Mouse (Mus musculus): ENCODE measurements around the gene Acvrl1. TPM values are rescaled to one million over a fixed set of nuclear protein-coding genes. Genes with fewer than 3 reads are reported as not detected.
A peak's percentile ranks its signal among the peaks of the same experiment; 100 is the strongest.

The Acvrl1 gene
- polyA plus RNA-seq, 1 experiment from 2014 or later: 4.4 TPM

DNA sequence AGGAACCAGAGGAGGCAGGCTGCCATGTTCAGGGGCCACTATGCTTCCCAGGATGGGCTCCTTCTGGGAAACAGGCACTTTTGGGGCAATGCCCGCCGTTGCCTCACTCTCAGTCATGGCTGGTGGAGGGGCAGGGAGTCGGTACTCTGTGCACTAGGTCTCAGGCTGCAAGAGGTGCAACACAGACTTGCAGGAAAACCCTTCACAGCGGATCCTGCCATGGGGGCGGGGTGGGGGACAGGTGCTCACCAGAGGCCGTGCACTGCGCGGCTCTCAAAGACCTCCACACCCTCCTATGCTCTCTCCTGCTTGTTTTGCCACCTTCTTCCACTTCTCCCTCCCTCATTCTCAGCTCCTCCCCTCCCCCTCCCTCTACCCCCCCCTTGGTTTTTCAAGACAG lies 14.3 kb downstream of the Acvrl1 start:
- Histone ChIP-seq H3K27ac (replicated peaks; ENCODE audit: low read depth, low read length) (no peak overlapping the region), H3K36me3 (ENCODE audit: control insufficient read depth, insufficient read depth, low read length) (no peaks in the 10 kb centered on the region), H3K27me3 (ENCODE audit: control insufficient read depth, insufficient read depth, low read length) (no peaks in the 10 kb centered on the region), H3K9ac (replicated peaks; ENCODE audit: low read length) (no peak overlapping the region), H3K9me3 (ENCODE audit: control insufficient read depth, low read length) (no peaks in the 10 kb centered on the region), H3K4me3 (replicated peaks; ENCODE audit: low read depth, low read length) (no peak overlapping the region), H3K4me1 (ENCODE audit: control insufficient read depth, insufficient read depth, low read length) (peaks cover 16% of the 10 kb centered on the region; the same call in 1 of the 2 replicates), H3K4me2 (ENCODE audit: low read length) (no peak overlapping the region)
- 61% methylated on average over 8 of the region's 8 CpGs for WGBS
- ATAC-seq (ENCODE audit: low FRiP score, low TSS enrichment) (no peak), DNase-seq (no peak)

DNA sequence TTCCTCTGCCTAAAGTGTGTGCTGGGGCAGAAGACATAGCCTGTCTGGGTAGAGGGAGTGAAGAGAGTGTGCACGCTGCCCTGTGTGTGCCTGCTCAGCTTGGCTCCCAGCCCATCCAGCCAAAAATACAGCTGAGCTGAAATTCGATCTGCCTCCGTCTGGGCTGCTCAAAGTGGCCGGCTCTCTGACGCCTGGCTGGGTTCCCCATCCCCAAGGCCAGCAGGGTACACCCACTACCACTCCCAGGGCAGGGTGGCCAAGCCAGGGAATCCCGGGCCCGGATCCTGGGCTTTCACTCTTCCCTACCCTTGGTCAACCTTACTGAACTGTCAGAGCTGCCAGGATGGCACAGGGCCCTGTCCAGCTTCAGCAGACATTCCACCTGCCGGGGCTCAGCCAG lies 15.2 kb downstream of the Acvrl1 start:
- DNase-seq: no peak
- Histone ChIP-seq H3K4me1 (ENCODE audit: control insufficient read depth, insufficient read depth, low read length) (peaks cover 24% of the 10 kb centered on the region; the same call in 1 of the 2 replicates), H3K9ac (replicated peaks; ENCODE audit: low read length) (no peak overlapping the region), H3K9me3 (ENCODE audit: control insufficient read depth, low read length) (no peaks in the 10 kb centered on the region), H3K4me2 (ENCODE audit: low read length) (no peak overlapping the region), H3K27ac (replicated peaks; ENCODE audit: low read depth, low read length) (no peak overlapping the region), H3K27me3 (ENCODE audit: control insufficient read depth, insufficient read depth, low read length) (no peaks in the 10 kb centered on the region), H3K36me3 (ENCODE audit: control insufficient read depth, insufficient read depth, low read length) (no peaks in the 10 kb centered on the region), H3K4me3 (replicated peaks; ENCODE audit: low read depth, low read length) (no peak overlapping the region)
- 22% methylated on average over 8 of the region's 8 CpGs for WGBS
- no peak for ATAC-seq (ENCODE audit: low FRiP score, low TSS enrichment)

DNA sequence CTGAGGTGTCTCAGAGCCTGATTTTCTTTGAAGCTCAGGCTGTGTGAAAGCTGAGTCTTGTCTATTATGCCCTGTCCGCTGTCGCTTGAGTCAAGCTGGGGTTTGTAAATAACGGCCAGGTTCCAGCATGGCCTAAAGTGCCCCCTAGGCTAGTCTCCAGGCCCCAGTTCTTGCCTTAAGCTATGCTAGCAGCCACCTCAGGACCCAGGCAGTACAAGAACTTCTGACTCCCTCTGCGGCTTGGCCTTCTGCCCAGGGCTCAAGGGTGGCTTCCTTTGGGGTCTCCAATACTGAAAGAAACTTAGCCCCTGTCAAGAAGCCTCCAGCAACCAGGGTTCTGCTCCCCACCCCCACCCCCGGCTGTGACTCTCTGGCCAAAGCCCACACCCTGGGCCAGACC lies 15.9 kb downstream of the Acvrl1 start:
- H3K4me2 ChIP-seq (ENCODE audit: low read length): no peak overlapping the region
- H3K4me1 ChIP-seq (ENCODE audit: control insufficient read depth, insufficient read depth, low read length): peaks cover 24% of the 10 kb centered on the region; the same call in 1 of the 2 replicates
- no peak overlapping the region for H3K9ac ChIP-seq (replicated peaks; ENCODE audit: low read length)
- H3K4me3 ChIP-seq (replicated peaks; ENCODE audit: low read depth, low read length): no peak overlapping the region
- DNase-seq (no peak), ATAC-seq (ENCODE audit: low FRiP score, low TSS enrichment) (no peak)
- no peaks in the 10 kb centered on the region for H3K27me3 ChIP-seq (ENCODE audit: control insufficient read depth, insufficient read depth, low read length)
- no peaks in the 10 kb centered on the region for H3K9me3 ChIP-seq (ENCODE audit: control insufficient read depth, low read length)
- H3K36me3 ChIP-seq (ENCODE audit: control insufficient read depth, insufficient read depth, low read length): no peaks in the 10 kb centered on the region
- WGBS: 83% methylated on average over 5 of the region's 5 CpGs
- H3K27ac ChIP-seq (replicated peaks; ENCODE audit: low read depth, low read length): no peak overlapping the region

DNA sequence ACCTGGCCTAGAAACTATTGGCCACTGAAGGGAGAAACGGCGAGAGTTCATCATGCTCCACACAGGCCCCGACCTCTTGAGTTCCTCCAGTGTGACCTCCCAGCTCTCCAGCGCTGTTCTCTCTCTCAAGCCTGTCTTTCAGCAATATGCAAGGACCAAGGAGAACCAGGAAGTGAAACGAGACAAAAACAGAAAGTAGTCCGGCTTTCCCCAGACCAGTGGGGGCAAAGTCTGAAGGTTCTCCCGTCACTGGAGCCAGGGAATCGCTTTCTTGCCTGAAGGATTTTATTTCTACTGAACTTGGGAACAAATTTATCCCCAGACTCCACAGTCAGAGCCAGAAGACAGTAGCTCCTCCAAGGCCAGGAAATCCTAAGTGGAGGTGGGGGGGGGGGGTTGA lies 16.5 kb downstream of the Acvrl1 start:
- 85% methylated on average over 8 of the region's 8 CpGs for WGBS
- DNase-seq (no peak), ATAC-seq (ENCODE audit: low FRiP score, low TSS enrichment) (no peak)
- Histone ChIP-seq H3K4me1 (ENCODE audit: control insufficient read depth, insufficient read depth, low read length) (peaks cover 18% of the 10 kb centered on the region; the same call in 1 of the 2 replicates), H3K4me2 (ENCODE audit: low read length) (no peak overlapping the region), H3K9me3 (ENCODE audit: control insufficient read depth, low read length) (no peaks in the 10 kb centered on the region), H3K36me3 (ENCODE audit: control insufficient read depth, insufficient read depth, low read length) (no peaks in the 10 kb centered on the region), H3K27me3 (ENCODE audit: control insufficient read depth, insufficient read depth, low read length) (no peaks in the 10 kb centered on the region), H3K9ac (replicated peaks; ENCODE audit: low read length) (no peak overlapping the region), H3K4me3 (replicated peaks; ENCODE audit: low read depth, low read length) (no peak overlapping the region), H3K27ac (replicated peaks; ENCODE audit: low read depth, low read length) (no peak overlapping the region)

DNA sequence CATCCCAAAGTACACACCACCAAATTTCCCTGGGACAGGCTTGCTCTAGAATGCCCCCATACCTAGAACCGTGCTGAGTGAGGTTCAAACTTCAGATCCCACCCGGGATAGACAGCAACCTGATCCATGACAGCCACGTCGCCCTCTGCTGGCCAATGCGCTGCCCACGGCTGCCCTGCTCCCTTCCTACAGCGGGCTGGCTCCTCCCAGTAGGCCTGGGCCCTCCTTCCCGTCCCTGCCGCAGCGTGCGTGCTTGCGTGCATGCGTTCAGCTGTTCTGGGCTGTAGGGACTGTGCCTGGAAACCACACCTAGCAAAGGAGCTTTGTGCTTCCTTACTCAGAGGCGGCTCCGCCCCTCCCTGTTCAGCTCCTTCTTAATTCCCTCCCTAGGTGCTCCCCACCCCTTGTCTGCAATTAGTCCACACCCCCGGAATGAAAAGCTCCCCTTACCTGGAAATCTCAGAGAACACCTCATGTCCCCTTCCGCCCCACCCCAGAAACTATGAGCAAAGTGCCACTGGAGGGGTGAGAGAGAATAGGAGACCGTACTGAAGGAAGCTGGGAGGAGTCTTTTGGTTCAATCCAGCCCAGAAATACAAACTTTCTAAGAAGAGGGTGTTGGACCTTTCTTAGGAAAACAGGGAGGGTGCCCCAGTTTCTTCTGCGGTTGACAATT lies 17.2 kb downstream of the Acvrl1 start:
- H3K4me2 ChIP-seq (ENCODE audit: low read length): peak overlapping the region; percentile 21; the same call in 1 of the 2 replicates
- no peak overlapping the region for H3K27ac ChIP-seq (replicated peaks; ENCODE audit: low read depth, low read length)
- no peak overlapping the region for H3K9ac ChIP-seq (replicated peaks; ENCODE audit: low read length)
- no peaks in the 10 kb centered on the region for H3K36me3 ChIP-seq (ENCODE audit: control insufficient read depth, insufficient read depth, low read length)
- ATAC-seq (ENCODE audit: low FRiP score, low TSS enrichment) (peak; percentile 88), DNase-seq (peak; percentile 94)
- 8% methylated on average over 19 of the region's 19 CpGs for WGBS
- H3K4me1 ChIP-seq (ENCODE audit: control insufficient read depth, insufficient read depth, low read length): peaks cover 11% of the 10 kb centered on the region; the same call in 1 of the 2 replicates
- no peaks in the 10 kb centered on the region for H3K27me3 ChIP-seq (ENCODE audit: control insufficient read depth, insufficient read depth, low read length)
- H3K9me3 ChIP-seq (ENCODE audit: control insufficient read depth, low read length): no peaks in the 10 kb centered on the region
- no peak overlapping the region for H3K4me3 ChIP-seq (replicated peaks; ENCODE audit: low read depth, low read length)

DNA sequence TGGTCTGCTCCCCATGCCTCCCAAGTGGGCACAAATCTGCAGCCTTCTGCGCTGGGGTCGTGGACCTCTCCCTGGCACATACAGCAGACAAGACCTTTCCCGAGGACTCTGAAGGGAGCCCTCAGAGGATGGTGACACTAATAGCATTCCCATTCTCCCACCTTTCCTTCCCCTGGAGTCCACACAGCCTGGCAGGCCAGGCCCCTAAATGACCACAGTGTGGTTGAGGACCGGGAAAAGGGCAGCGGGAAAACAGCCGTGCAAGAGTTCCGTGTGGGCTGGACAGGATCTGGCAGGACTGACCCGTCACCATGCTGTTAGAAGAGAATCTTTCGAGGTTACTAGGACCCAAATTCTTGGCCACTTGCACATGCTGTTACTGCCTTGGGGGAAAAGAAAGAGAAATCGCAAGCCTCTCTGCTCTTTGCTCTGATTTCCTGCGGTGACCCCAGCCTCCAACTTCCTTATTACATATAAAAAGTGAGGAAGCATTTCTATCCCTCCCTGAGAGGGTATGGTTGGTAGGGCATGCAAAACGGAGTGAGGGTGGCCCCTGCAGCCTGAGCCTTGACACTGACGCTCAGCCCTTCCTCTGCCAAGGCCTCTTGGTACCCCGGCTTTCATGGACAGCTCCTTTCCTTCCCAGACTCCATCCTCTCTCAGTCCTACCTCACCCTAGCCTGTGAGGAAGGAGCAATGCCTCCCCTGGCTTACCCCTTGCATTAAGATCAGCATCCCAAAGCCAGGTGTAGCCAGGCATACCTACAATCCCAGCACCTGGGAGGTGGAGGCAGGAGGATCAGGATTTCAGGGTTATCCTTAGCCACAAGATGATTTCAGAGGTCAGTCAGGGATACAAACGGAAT lies 18.0 kb downstream of the Acvrl1 start:
- Histone ChIP-seq H3K4me2 (ENCODE audit: low read length) (no peak overlapping the region), H3K9ac (replicated peaks; ENCODE audit: low read length) (no peak overlapping the region)
- 69% methylated on average over 15 of the region's 15 CpGs for WGBS

DNA sequence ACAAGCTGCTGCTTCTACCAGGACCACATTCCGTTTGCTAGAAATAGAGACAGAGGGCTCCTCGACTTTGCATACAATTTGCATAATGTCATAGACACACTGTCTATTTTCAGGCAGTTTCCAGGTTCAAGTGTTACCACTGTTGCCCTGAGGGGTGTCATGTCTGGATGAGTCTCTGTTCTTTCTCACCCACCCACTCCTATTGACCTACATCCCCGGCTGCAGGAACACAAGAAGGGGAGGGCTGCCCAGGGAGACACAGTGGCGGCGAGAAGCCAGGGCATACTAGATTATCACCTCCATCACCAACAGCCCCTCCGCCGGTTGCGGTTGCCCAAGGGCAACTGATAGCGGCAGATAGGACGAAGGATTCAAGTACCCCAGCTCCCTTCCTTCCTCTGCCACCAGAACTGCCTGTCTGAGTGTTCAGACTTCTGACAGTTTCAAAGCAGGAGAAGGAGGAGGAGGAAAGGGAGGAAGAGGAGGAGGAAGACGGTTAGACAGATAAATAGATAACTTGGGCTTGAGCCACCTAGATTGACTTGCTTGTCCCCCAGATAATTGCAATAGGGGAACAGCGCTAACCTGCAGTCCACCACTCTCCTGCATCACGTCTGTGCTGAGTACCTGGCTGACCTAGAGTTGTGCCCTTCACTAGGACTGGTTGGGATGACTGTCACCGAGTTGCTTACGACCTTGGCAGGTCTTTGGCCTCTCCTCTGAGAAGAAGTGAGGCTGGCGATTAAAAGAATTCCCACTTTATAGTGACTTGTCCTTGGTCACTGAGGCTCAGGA lies 19.0 kb downstream of the Acvrl1 start:
- H3K4me3 ChIP-seq (replicated peaks; ENCODE audit: low read depth, low read length): no peak overlapping the region
- H3K9ac ChIP-seq (replicated peaks; ENCODE audit: low read length): no peak overlapping the region
- H3K27ac ChIP-seq (replicated peaks; ENCODE audit: low read depth, low read length): no peak overlapping the region
- no peaks in the 10 kb centered on the region for H3K9me3 ChIP-seq (ENCODE audit: control insufficient read depth, low read length)
- WGBS: 74% methylated on average over 16 of the region's 16 CpGs
- H3K4me2 ChIP-seq (ENCODE audit: low read length): no peak overlapping the region
- DNase-seq (no peak), ATAC-seq (ENCODE audit: low FRiP score, low TSS enrichment) (no peak)
- H3K4me1 ChIP-seq (ENCODE audit: control insufficient read depth, insufficient read depth, low read length): peaks cover 7% of the 10 kb centered on the region; the same call in 1 of the 2 replicates
- no peaks in the 10 kb centered on the region for H3K36me3 ChIP-seq (ENCODE audit: control insufficient read depth, insufficient read depth, low read length)
- H3K27me3 ChIP-seq (ENCODE audit: control insufficient read depth, insufficient read depth, low read length): no peaks in the 10 kb centered on the region

More for the DNA sequence above, 18.0 kb downstream of the Acvrl1 start:
- Histone ChIP-seq H3K4me1 (ENCODE audit: control insufficient read depth, insufficient read depth, low read length) (peaks cover 7% of the 10 kb centered on the region; the same call in 1 of the 2 replicates), H3K9me3 (ENCODE audit: control insufficient read depth, low read length) (no peaks in the 10 kb centered on the region), H3K36me3 (ENCODE audit: control insufficient read depth, insufficient read depth, low read length) (no peaks in the 10 kb centered on the region), H3K27me3 (ENCODE audit: control insufficient read depth, insufficient read depth, low read length) (no peaks in the 10 kb centered on the region), H3K27ac (replicated peaks; ENCODE audit: low read depth, low read length) (no peak overlapping the region), H3K4me3 (replicated peaks; ENCODE audit: low read depth, low read length) (no peak overlapping the region)
- no peak for DNase-seq
- no peak for ATAC-seq (ENCODE audit: low FRiP score, low TSS enrichment)

DNA sequence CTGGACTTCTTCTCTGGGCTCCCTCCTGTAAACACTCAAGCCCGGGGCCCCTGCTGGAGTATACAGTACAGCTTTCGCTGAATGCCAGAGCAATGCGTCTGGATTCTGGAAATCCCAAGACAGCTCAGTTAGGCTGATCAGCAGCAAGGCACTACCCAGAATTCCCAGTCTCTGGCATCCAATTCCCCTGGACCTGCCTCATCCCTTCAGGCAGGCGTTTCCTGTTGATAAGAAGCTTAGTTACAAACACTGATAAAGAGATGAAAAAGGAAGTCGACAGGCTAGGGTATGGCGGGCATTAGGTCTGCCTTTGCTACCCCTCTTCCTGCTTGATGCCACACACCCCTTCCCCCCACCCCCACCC lies 19.6 kb downstream of the Acvrl1 start:
- Histone ChIP-seq H3K36me3 (ENCODE audit: control insufficient read depth, insufficient read depth, low read length) (no peaks in the 10 kb centered on the region), H3K9me3 (ENCODE audit: control insufficient read depth, low read length) (no peaks in the 10 kb centered on the region), H3K9ac (replicated peaks; ENCODE audit: low read length) (no peak overlapping the region), H3K27ac (replicated peaks; ENCODE audit: low read depth, low read length) (no peak overlapping the region), H3K27me3 (ENCODE audit: control insufficient read depth, insufficient read depth, low read length) (no peaks in the 10 kb centered on the region), H3K4me2 (ENCODE audit: low read length) (no peak overlapping the region), H3K4me1 (ENCODE audit: control insufficient read depth, insufficient read depth, low read length) (peaks cover 7% of the 10 kb centered on the region; the same call in 1 of the 2 replicates), H3K4me3 (replicated peaks; ENCODE audit: low read depth, low read length) (no peak overlapping the region)
- no peak for DNase-seq
- WGBS: 34% methylated on average over 6 of the region's 6 CpGs
- ATAC-seq (ENCODE audit: low FRiP score, low TSS enrichment): no peak
